Mouse (Mus musculus): ENCODE data around the gene Patl1.
A peak's percentile ranks its signal among the peaks of the same experiment; 100 is the strongest.
"Not testable (repeated sequence)": the region's sequence is repeated elsewhere in the genome, so short reads cannot be mapped to it uniquely, and the experiment has no call there.

Patl1 gene

GRCm38 (mm10) chr19:11912037-11912532 lies at the start of gene Patl1:
Gene Patl1 (plus strand): TSS chr19:11912399.
- DNase-seq (ENCODE audit: low spot score in 2 of 2): peak; percentile 97 to 99

GRCm38 (mm10) chr19:11867837-11868236 lies 44.4 kb upstream of the Patl1 start:
- no peak for DNase-seq (ENCODE audit: low spot score in 2 of 2)

DNA sequence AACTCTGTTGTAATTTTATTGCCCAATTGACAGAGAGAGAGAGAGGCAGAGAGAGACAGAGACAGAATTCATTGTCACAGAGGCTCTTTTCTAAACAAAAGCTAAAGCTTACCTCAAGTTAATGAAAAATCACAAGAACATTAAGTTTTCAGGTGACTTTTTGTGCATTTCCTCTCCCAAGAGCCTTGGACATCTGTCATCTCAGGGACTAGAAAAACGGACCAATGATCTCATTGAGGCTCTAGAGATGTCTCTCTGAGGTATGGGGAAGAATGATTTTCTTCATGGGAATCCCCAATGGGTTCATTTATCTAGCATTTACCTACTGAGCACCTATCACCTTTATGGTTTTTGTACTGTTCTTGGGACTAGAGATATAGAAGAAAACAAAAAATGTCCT lies 37.2 kb upstream of the Patl1 start, which contains the start of gene Olfr1419:
TSS of gene Olfr1419 (minus strand) at position 101 of the 400 bp plus-strand sequence.
- no peak for DNase-seq (ENCODE audit: low spot score in 2 of 2)

- not testable (repeated sequence) for DNase-seq (ENCODE audit: low spot score in 2 of 2)
Measured at GRCm38 (mm10) chr19:11878404-11878803, 33.8 kb upstream of the Patl1 start.

- DNase-seq (ENCODE audit: low spot score in 2 of 2): no peak
Measured at GRCm38 (mm10) chr19:11886265-11886664, 25.9 kb upstream of the Patl1 start, which contains the start of gene Olfr1420. Gene Olfr1420 (plus strand): TSS chr19:11886565.

GRCm38 (mm10) chr19:11911021-11911420 lies 1.2 kb upstream of the Patl1 start:
- no peak for DNase-seq (ENCODE audit: low spot score in 2 of 2)

DNA sequence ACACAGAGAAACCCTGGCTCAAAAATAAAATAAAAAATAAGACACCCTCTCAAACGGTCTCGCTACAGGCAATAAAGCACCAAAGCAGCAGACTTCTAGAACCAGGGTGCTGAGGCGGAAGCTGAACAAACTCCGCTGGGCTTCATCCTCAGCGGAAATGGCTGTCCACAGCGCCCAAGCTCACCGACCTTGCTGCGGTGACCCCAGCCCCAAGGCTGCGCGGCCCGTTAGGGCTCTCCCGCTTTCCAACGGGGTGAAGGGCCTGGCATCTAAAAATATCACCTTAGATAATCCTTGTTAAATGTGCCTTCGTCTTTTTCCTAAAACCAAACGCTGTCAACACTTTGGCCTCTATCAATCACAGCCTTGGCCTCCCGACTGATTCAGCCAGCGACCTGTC lies 596 bp upstream of the Patl1 start:
- DNase-seq (ENCODE audit: low spot score in 2 of 2): no peak

GRCm38 (mm10) chr19:11912533-11913121 lies 428 bp downstream of the Patl1 start:
- peak; percentile 10 to 22 for DNase-seq (ENCODE audit: low spot score in 2 of 2)

DNA sequence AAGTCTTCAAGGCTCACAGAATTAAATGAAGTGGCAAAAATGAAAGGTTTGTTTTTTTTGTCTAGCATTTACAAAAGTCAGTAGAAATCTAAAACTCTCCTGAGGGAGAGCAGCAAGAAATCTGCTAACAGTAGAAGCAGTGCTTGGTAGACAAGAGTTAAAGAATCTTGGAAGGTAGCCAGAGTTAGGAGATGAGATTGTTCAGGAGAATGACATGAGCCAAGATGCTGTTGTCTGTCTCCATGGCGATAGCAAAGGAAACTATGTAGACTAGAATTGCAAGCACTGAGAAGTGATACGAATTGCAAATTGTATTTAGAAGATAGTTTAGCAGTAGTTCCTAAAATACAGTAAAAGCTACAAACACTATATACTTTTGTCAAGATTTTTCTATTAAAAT lies 3.6 kb downstream of the Patl1 start:
- DNase-seq (ENCODE audit: low spot score in 2 of 2): no peak

- no peak for DNase-seq (ENCODE audit: low spot score in 2 of 2)
Measured at GRCm38 (mm10) chr19:11922068-11922467, 9.9 kb downstream of the Patl1 start.

DNA sequence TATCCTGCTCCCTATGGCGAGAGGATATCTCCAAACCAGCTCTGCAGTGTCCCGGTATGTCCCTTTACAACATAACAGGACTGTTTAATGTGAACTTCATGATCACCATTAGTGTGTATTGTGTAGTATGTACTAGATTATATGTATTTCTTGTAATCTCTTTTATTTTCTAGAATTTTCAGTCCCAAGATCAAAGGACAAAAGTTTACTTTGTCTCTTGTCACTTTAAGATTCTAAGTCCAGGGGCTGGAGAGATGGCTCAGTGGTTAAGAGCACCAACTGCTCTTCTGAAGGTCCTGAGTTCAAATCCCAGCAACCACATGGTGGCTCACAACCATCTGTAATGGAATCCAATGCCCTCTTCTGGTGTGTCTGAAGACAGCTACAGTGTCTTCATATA lies 10.3 kb downstream of the Patl1 start:
- DNase-seq (ENCODE audit: low spot score in 2 of 2): not testable (repeated sequence)

DNA sequence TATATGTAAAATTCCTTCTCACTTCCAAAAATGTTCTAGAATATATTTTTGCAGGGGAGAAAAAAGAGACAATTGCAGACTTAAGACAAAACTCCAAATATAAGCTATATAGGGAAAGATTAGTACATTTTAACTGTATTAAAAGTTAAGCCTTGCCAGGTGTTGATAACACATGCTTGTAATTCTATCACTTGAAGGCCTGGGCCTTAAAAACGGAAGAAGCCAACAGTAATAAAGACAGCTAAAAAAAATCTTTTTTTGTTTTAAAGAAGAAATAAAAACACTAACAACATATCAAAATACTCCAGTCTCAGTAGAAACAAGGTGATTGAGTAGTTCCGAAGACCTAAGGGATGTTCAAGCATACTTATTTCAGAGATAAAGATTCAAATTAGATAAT lies 14.2 kb downstream of the Patl1 start:
- DNase-seq (ENCODE audit: low spot score in 2 of 2): no peak

GRCm38 (mm10) chr19:11928025-11928748 lies 16.0 kb downstream of the Patl1 start:
- DNase-seq (ENCODE audit: low spot score in 2 of 2): no peak

GRCm38 (mm10) chr19:11946460-11946859 lies 34.3 kb downstream of the Patl1 start:
- DNase-seq (ENCODE audit: low spot score in 2 of 2): not testable (repeated sequence)

- no peak for DNase-seq (ENCODE audit: low spot score in 2 of 2)
Measured at GRCm38 (mm10) chr19:11949878-11950277, 37.7 kb downstream of the Patl1 start.

DNA sequence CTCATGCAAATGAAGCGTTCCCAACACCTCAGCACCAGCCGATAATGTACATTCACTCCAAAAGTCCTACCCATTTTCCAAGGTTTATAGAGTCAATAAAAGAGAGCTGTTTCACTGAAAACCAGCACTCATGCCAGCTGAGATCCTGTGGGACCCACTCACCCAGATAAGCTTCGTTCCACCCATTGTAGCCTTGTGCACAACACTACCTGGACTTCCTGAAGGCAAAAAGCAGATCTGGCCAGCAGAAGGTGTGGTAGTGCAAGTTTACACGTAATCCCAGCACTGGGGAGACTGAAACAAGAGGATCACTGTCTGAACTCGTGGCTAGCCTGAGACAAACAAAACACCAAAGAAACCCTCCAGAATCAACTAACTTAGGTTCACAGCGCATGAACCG lies 38.5 kb downstream of the Patl1 start:
- no peak for DNase-seq (ENCODE audit: low spot score in 2 of 2)

GRCm38 (mm10) chr19:11954206-11954605 lies 42.0 kb downstream of the Patl1 start:
- no peak for DNase-seq (ENCODE audit: low spot score in 2 of 2)

GRCm38 (mm10) chr19:11956636-11957035 lies 44.4 kb downstream of the Patl1 start:
- no peak for DNase-seq (ENCODE audit: low spot score in 2 of 2)

- no peak for DNase-seq (ENCODE audit: low spot score in 2 of 2)
Measured at GRCm38 (mm10) chr19:11957396-11957795, 45.2 kb downstream of the Patl1 start.

GRCm38 (mm10) chr19:11957846-11958245 lies 45.6 kb downstream of the Patl1 start:
- DNase-seq (ENCODE audit: low spot score in 2 of 2): no peak

GRCm38 (mm10) chr19:11964266-11964665 lies 52.1 kb downstream of the Patl1 start:
- no peak for DNase-seq (ENCODE audit: low spot score in 2 of 2)

- DNase-seq (ENCODE audit: low spot score in 2 of 2): peak; percentile 100
Measured at GRCm38 (mm10) chr19:11965023-11965942, 53.1 kb downstream of the Patl1 start, which contains the start of gene Osbp. Gene Osbp (plus strand): TSS chr19:11965941.

All from right cerebral cortex, adult 2 months (tissue).